Mouse (Mus musculus): ENCODE measurements around the gene Rasgrp4.
"Not testable (repeated sequence)": the region's sequence is repeated elsewhere in the genome, so short reads cannot be mapped to it uniquely, and the experiment has no call there.

Gene Rasgrp4

DNA sequence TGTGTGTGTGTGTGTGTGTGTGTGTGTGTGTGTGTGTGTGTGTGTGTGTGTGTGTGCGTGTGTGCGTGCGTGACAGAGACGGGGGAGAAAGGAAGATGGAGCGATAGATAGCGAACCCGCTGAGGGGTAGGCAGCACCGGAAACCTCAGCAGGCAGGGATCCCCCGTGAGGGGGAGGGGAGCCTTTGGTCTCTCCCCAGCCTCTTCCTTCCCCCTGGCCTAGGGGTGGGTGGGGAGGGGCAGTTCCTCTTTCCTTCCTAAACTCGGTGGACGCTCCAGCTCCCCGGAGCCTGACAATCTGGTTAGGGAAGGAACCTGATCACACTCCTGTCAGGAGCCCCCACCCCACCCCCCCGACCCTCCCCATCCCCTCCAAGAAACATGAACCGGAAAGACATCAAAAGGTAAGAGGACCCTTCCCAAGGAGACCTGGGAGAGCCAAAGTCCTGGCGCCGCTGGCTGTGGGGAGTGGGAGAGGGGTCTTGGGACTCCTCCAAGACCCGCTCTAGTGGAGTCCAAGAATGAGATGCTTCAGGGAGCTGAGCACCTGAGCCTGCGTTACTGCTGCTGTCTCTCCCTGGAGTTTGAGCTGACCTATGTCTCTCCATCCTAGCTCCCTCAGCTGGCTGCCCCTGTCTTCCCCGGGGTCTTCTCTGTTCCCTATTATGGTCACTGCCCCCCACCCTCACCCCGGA is at the start of gene Rasgrp4:
TSS of gene Rasgrp4 (plus strand) at position 159 of the 694 bp plus-strand sequence.
- DNase-seq (ENCODE audit: low spot score in 2 of 2) = no peak

GRCm38 (mm10) chr7:29085981-29086380 is 48.7 kb upstream of the Rasgrp4 start:
- DNase-seq (ENCODE audit: low spot score in 2 of 2) = no peak

DNA sequence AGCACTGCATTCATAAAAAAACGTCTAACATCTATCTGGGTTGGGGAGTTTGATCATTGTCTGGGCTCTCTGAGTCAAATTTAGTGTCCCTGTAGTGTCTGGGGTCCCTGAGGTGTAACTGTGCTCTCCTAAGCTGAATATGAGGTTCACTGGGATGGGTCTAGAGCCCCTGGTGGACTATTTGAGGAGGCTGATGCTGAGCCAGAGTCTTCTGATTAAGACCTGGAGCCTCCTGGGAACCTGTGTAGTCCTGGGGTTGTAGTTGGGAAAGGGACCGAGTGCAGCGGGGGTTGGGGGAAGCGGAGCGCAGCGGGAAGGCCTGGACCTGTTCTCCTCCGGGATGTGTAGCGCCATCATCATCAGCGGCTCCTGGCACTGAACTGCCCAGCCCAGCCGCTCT is 47.7 kb upstream of the Rasgrp4 start:
- DNase-seq (ENCODE audit: low spot score in 2 of 2) = no peak

DNA sequence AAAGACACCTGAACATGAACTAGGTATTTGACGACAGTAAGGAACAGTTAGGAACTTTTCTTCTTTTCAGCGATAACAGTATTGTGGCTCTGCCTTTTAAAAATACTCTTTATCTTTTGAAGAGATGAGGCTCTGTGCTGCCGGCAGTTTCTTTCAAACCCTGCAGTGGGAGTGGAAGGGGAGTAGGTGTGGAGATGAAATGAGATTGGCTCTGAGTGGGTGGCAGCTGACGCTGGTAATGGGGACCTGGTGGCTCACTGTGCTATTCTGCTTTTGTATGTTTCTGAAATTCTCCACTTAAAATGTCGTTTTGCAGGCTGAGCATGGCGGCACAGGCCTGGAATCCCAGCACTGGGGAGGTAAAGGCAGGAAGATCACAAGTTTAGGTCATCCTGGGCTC is 45.8 kb upstream of the Rasgrp4 start:
- DNase-seq (ENCODE audit: low spot score in 2 of 2) = no peak

DNA sequence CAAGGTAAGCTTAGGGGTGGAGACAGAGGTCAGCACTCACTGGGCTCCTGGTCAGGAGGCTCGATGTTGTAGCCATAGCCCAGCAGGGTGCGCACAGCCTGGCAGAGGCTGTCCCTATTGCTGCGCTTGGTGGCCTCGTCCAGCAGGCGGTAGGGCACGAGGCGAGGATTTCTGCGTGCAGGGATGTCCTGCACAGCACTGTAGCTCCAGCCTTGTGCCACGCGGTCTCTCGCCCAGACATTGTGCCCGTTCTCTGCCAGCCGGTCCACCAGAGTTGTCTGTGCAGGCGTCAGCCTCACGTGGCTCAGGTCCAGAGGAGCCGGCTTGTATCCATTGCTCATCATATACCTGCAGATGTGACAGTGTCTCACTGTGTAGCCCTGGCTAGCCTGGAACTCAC is 37.5 kb upstream of the Rasgrp4 start:
- no peak for DNase-seq (ENCODE audit: low spot score in 2 of 2)

- no peak for DNase-seq (ENCODE audit: low spot score in 2 of 2)
Observed at GRCm38 (mm10) chr7:29101286-29102017, 33.2 kb upstream of the Rasgrp4 start.

DNA sequence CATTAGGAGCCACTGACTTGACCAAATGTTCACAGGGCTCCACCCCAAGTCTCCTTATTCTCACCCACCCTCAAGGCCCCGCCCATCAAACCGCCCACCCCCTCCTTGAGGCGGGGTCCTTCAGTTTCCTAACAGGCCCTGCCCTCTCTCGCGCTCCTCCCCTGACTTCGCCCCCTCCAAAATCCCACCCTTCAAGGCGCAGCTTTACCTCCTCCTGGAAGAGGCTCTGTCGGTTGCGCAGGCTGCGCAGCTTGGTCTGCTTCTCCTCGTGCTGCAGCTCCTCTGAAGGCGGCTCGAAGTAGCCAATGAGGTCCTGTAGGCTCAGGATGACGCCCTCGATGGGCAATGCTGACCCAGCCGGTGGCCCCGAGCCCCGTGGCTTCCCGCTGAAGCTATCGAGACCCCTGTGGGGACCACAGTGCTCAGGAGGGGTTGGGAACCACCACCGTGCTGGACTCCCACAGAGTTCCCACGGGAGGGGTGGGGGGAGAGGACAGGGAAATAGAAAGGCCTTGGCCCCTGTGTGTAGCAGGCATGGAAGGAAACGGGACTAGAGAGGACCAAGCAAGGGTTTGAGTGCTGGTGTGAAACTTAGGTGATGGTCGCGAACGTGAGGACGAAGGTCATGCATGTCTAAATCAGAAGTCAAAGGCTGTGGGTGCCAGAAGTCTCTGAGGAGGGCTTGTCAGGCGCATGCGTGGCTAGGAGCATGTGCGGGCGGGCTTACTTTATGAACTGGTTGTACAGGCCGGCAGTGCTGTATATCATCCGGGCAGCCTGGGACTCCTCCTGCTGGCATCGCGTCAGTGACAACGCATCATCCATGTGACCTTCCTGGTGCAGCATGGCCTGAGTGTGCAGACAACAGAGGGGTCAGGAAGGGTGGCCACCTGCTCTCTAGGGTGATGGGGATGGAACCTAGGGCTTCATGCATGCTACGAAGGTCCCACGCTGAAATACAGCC is 25.4 kb upstream of the Rasgrp4 start:
- peak; percentile 65 to 77 for DNase-seq (ENCODE audit: low spot score in 2 of 2)

GRCm38 (mm10) chr7:29118142-29118851 is 16.4 kb upstream of the Rasgrp4 start:
- no peak for DNase-seq (ENCODE audit: low spot score in 2 of 2)

GRCm38 (mm10) chr7:29119526-29119925 is 15.1 kb upstream of the Rasgrp4 start:
- no peak for DNase-seq (ENCODE audit: low spot score in 2 of 2)

DNA sequence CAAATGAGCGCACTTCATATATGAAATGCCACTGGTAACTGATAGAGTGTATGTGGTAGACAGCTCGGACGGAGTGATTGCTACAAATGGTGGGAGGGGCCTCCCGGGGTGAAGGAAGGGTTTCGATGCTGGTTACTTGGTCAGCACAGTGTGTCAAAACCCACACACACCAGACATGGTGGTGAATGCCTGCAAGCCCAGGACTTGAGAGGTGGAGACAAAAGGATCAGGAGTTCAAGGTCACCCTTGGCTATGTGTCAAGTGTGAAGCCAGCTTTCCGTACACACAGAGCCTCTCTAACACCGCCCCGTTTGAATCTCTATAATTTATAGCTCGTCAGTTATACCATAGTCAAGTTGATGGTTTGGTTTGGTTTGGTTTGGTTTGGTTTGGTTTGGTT is 11.8 kb upstream of the Rasgrp4 start:
- DNase-seq (ENCODE audit: low spot score in 2 of 2) = no peak

DNA sequence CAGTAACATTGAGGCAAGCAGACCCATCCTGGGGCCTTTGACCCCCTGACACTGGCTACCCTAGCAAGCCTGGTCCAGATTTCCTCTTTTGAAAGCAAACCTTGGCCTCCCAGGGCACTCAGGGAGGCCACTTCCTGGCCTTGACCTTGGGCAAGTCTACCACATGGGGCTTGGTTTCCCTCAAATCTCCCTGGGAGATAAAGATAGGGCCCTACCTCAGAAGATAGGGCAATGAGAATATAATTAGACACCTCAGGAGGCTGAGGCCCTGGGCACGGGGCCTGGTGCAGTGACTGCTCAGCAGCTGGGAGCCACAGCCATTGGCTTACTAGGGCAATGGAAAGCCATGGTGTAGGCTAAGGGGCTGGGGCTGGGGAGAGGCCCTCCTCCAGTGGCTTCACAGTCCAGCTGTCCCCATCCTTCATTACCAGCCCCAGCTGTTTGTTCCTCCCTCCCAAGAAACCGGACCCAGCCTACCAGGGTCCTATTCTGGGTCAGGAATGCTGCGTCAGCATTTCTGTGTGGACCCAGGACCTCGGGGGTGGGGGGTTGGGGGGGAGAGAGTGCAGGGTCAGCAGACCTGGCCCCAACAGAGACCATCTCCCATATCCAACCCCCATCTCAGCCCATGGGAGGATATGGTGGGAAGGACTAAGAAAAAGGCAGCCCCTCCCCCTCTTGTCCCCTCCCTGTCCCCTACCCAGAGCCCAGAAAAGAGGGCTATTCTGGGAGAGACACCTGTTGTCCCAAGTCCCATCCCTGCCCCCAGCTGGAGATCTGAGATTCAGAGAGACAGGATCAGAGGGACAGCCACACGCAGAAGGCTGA is 10.9 kb upstream of the Rasgrp4 start:
- DNase-seq (ENCODE audit: low spot score in 2 of 2) = no peak

- no peak for DNase-seq (ENCODE audit: low spot score in 2 of 2)
Observed at GRCm38 (mm10) chr7:29124970-29125369, 9.7 kb upstream of the Rasgrp4 start, which contains the start of gene Ryr1. Gene Ryr1, minus strand, starts transcription at chr7:29125179.

DNA sequence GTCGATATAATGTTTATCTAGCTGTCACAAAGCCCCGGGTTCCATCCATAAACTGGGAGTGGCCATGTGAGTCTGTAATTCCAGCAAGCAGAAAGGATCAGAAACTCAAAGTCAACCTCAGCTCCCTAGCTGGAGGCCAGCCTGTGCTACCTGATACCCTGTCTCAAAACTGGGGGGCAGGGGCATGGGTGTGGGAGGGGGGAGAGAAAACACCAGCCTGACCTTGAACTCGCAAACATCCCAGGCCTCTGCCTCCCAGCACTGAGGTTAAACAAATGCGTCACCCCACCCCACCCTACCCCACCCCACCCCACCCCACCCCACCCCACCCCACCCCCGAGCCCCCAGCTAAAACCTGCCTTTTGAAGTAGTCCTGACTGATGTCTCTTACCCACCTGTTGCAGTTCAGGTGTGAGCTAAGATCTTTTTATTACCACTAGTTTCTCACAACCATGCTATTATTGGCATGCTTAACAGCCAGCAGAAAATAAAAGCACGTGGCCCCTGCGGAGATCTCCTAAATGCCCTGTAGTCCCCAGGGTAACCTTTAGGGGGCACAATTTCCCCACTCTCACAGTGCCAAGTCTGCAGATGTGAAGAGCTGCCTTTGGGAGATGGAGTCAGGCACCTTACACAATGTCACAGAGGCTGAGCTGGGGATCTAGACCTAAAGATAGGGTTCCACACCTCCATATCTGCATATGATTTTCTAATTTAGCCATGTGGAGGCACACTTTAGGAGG is 8.3 kb upstream of the Rasgrp4 start:
- DNase-seq (ENCODE audit: low spot score in 2 of 2) = no peak

GRCm38 (mm10) chr7:29128725-29129124 is 5.9 kb upstream of the Rasgrp4 start:
- DNase-seq (ENCODE audit: low spot score in 2 of 2) = no peak

- no peak for DNase-seq (ENCODE audit: low spot score in 2 of 2)
Observed at GRCm38 (mm10) chr7:29134230-29134629, 421 bp upstream of the Rasgrp4 start.

GRCm38 (mm10) chr7:29137429-29137828 is 2.8 kb downstream of the Rasgrp4 start:
- no peak for DNase-seq (ENCODE audit: low spot score in 2 of 2)

GRCm38 (mm10) chr7:29139237-29139636 is 4.6 kb downstream of the Rasgrp4 start:
- not testable (repeated sequence) for DNase-seq (ENCODE audit: low spot score in 2 of 2)

GRCm38 (mm10) chr7:29141416-29141815 is 6.8 kb downstream of the Rasgrp4 start:
- no peak for DNase-seq (ENCODE audit: low spot score in 2 of 2)

DNA sequence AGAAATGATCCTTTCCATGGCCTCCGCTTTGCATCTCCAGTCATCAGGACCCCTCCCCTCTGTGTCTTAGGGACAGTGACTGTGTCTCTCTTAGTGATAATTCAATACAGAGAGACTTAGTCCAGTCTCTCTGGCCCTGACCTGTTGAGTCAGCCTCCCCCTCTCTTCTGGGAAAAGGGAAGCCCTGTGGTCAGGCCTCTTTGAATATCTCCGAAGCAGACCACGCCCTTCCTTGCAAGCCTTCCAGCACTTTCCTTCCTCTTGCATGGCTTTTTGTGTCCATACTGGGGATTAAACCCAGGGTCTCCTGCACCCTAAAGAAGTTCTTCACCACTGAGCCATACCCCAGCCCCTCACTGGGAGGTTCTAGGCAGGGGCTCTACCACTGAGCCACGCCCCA is 9.4 kb downstream of the Rasgrp4 start:
- DNase-seq (ENCODE audit: low spot score in 2 of 2) = no peak
